Mouse (Mus musculus): ENCODE results near the gene Ak2. TPM values are rescaled to one million over a fixed set of nuclear protein-coding genes. Genes with fewer than 3 reads are reported as not detected.

Ak2 gene
- total and polyA plus RNA-seq, 3 experiments, result 330 to 366 TPM; not detected in 1

DNA sequence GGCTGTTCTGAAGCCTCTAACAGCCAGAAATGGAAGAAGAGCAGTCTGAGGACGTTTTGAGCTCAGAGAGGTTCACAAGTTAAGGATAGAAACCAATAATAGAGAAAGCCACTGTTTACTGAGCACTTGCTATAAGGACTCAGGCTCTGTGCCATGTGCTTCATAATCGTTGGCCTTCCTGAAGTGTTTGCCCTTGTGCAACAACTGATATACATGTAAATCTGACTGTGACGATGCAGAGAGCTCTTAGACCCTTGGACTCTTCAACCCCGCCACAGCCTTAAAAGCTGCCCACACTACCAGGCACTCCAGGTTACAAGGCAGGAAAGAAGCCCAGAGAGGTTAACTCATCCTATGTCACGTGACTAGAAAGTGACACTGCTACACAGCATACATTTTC is 22.7 kb upstream of the Ak2 start:
- DNase-seq (ENCODE audit: low read depth, low spot score), result no peak
- no peaks in the 10 kb centered on the region for H3K36me3 ChIP-seq (ENCODE audit: control insufficient read depth in 1 of 2, insufficient read depth in 2 of 2, low read length in 2 of 2)
- no peaks in the 10 kb centered on the region for H3K79me2 ChIP-seq (ENCODE audit: control insufficient read depth, insufficient read depth, low read length, poor library complexity)
- peaks cover 0 to 5% of the 10 kb centered on the region in 2 experiments; a peak in 2 of 4 replicates for H3K27me3 ChIP-seq (ENCODE audit: control insufficient read depth in 1 of 2, insufficient read depth in 2 of 2, low read length in 2 of 2)
- no peak overlapping the region for H3K4me3 ChIP-seq (ENCODE audit: control insufficient read depth in 1 of 2, insufficient read depth in 1 of 2, low read depth in 2 of 2, low read length in 2 of 2)
- H3K27ac ChIP-seq (ENCODE audit: control insufficient read depth, low read depth, low read length), result no peak overlapping the region
- H3K9ac ChIP-seq (ENCODE audit: control insufficient read depth, low read depth, low read length, poor library complexity, severe bottlenecking), result no peak overlapping the region
- no peaks in the 10 kb centered on the region for H3K9me3 ChIP-seq (replicated peaks; ENCODE audit: insufficient read depth, low read length)
- no peak for TF ChIP-seq MYC (IDR thresholded peaks at IDR 0.05; ENCODE audit: low read depth, low read length)
- TF ChIP-seq ZNF384 (IDR thresholded peaks at IDR 0.05; ENCODE audit: low read depth, low read length), result no peak
- 0 out of 2 replicates have a peak, but pooled peaks have one; percentile 48 for TF ChIP-seq USF1 (IDR thresholded peaks at IDR 0.05; ENCODE audit: low read depth, low read length)
- TF ChIP-seq CTCF (IDR thresholded peaks at IDR 0.05 in 2 of 3, conservative IDR thresholded peaks at IDR 0.05 in 1 of 3; ENCODE audit: control insufficient read depth in 1 of 3, insufficient read depth in 1 of 3, low read depth in 2 of 3, low read length in 3 of 3, poor library complexity in 1 of 3, severe bottlenecking in 1 of 3), result no peak
- TF ChIP-seq SMC3 (IDR thresholded peaks at IDR 0.05; ENCODE audit: low read depth, low read length), result no peak
- H3K4me1 ChIP-seq (ENCODE audit: control insufficient read depth in 1 of 2, insufficient read depth in 2 of 2, low read length in 2 of 2), result no peaks in the 10 kb centered on the region

DNA sequence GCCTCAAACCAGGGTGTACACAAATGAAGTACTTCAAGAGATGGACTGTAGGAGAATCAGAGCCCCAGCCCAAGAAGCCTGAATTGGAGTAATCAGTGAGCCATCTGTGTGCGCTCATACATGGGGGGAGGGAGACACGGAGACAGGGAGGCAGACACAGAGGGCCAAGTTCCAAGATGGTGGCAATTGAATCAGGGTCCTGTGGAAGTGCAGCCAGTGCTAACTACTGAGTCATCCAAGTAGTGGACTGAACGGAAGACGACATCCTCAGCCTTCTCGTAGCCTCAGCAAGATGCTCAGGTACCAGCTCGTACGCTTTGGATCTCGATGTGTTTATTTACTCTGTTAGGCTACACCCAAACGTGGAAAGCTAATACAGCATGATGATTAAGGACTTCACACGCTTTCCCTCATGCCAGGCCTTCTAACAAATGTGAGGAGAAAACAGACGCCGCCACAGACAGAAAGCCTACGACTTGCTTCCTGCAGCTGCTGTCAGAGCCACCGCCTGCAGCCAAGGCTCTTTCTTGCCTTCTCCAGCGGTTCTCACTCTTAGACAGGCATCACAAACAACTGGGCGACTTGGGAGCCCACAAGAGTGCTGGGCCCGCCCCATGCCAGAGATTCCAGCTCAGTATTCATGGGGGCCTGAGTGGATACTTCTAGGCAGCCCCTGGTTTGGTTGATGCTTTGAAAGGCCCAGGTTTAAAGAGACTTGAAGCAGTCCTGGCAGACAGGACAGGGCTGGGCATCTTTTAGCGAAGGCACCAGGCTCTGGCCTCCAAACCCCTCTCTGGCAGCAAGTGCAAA is 21.9 kb upstream of the Ak2 start:
- no peak overlapping the region for H3K9ac ChIP-seq (ENCODE audit: control insufficient read depth, low read depth, low read length, poor library complexity, severe bottlenecking)
- H3K4me1 ChIP-seq (ENCODE audit: control insufficient read depth in 1 of 2, insufficient read depth in 2 of 2, low read length in 2 of 2), result no peaks in the 10 kb centered on the region
- no peak overlapping the region for H3K4me3 ChIP-seq (ENCODE audit: control insufficient read depth in 1 of 2, insufficient read depth in 1 of 2, low read depth in 2 of 2, low read length in 2 of 2)
- no peaks in the 10 kb centered on the region for H3K36me3 ChIP-seq (ENCODE audit: control insufficient read depth in 1 of 2, insufficient read depth in 2 of 2, low read length in 2 of 2)
- H3K27ac ChIP-seq (ENCODE audit: control insufficient read depth, low read depth, low read length), result no peak overlapping the region
- no peak for DNase-seq (ENCODE audit: low read depth, low spot score)
- no peak for TF ChIP-seq NRF1 (IDR thresholded peaks at IDR 0.05; ENCODE audit: insufficient read depth, low read depth, low read length, poor library complexity, severe bottlenecking)
- no peak for TF ChIP-seq MAFK (IDR thresholded peaks at IDR 0.05; ENCODE audit: borderline replicate concordance, low read depth, low read length)
- no peak for TF ChIP-seq CHD2 (IDR thresholded peaks at IDR 0.05; ENCODE audit: low read length)
- TF ChIP-seq MYB (IDR thresholded peaks at IDR 0.05; ENCODE audit: low read depth, low read length), result no peak
- TF ChIP-seq SIN3A (IDR thresholded peaks at IDR 0.05; ENCODE audit: low read length), result no peak
- no peak for TF ChIP-seq GATA1 (IDR thresholded peaks at IDR 0.05; ENCODE audit: low read depth, low read length)
- no peak for TF ChIP-seq GABPA (IDR thresholded peaks at IDR 0.05; ENCODE audit: low read depth, low read length)
- TF ChIP-seq CHD1 (IDR thresholded peaks at IDR 0.05; ENCODE audit: low read depth, low read length), result no peak
- no peak for TF ChIP-seq MAZ (IDR thresholded peaks at IDR 0.05; ENCODE audit: low read depth, low read length)
- TF ChIP-seq MEF2A (IDR thresholded peaks at IDR 0.05; ENCODE audit: extremely low read depth, insufficient replicate concordance, low read depth, low read length, poor library complexity, severe bottlenecking), result no peak
- TF ChIP-seq RAD21 (IDR thresholded peaks at IDR 0.05; ENCODE audit: low read depth, low read length), result no peak
- TF ChIP-seq CTCF (IDR thresholded peaks at IDR 0.05 in 2 of 3, conservative IDR thresholded peaks at IDR 0.05 in 1 of 3; ENCODE audit: control insufficient read depth in 1 of 3, insufficient read depth in 1 of 3, low read depth in 2 of 3, low read length in 3 of 3, poor library complexity in 1 of 3, severe bottlenecking in 1 of 3), result no peak
- H3K79me2 ChIP-seq (ENCODE audit: control insufficient read depth, insufficient read depth, low read length, poor library complexity), result no peaks in the 10 kb centered on the region
- H3K9me3 ChIP-seq (replicated peaks; ENCODE audit: insufficient read depth, low read length), result no peaks in the 10 kb centered on the region
- peaks cover 0 to 3% of the 10 kb centered on the region in 2 experiments; a peak in 1 of 4 replicates for H3K27me3 ChIP-seq (ENCODE audit: control insufficient read depth in 1 of 2, insufficient read depth in 2 of 2, low read length in 2 of 2)

Data from MEL (cell line).